Mouse (Mus musculus) forebrain, embryonic 14.5 days (tissue): ENCODE measurements around the gene Ckap5. TPM values are rescaled to one million over a fixed set of nuclear protein-coding genes. Genes with fewer than 3 reads are reported as not detected.
"Not testable (repeated sequence)": the region's sequence is repeated elsewhere in the genome, so short reads cannot be mapped to it uniquely, and the experiment has no call there.

Source experiments
- ATAC-seq: fragments of 200-750 bp; cut with Nextera tagmentation; 2 replicates; pipeline ENCODE4 v1.8.0; 2017; ENCODE audit warnings: mild to moderate bottlenecking, moderate library complexity
- DNase-seq: peaks from one replicate; pipeline ENCODE4 v3.0.0-alpha.2; 2015; ENCODE audit warnings: low spot score
- H3K27ac ChIP-seq: fragments of 300-500 bp; sonication (generic); 2 replicates; pipeline ENCODE4 v1.5.1; 2014; ENCODE audit warnings: low read depth, mild to moderate bottlenecking, control low read depth, low read length, moderate library complexity
- H3K27me3 ChIP-seq: fragments of 300-500 bp; sonication (generic); replicated peaks from 2 replicates; pipeline ENCODE4 v1.6.1; 2014; ENCODE audit warnings: low read length, control low read depth, mixed read lengths; ENCODE audit not compliant: control insufficient read depth, insufficient read depth
- H3K36me3 ChIP-seq: fragments of 300-500 bp; sonication (generic); 2 replicates; pipeline ENCODE4 v1.6.1; 2014; ENCODE audit warnings: low read length, control low read depth; ENCODE audit not compliant: control insufficient read depth, insufficient read depth
- H3K4me1 ChIP-seq: fragments of 300-500 bp; sonication (generic); 2 replicates; pipeline ENCODE4 v1.6.1; 2014; ENCODE audit warnings: antibody characterized with exemption, low read length, control low read depth; ENCODE audit not compliant: control insufficient read depth, insufficient read depth
- H3K4me2 ChIP-seq: fragments of 300-500 bp; sonication (generic); 2 replicates; pipeline ENCODE4 v1.6.1; 2014; ENCODE audit warnings: mild to moderate bottlenecking, control low read depth, low read length
- H3K4me3 ChIP-seq: fragments of 300-500 bp; sonication (generic); 2 replicates; pipeline ENCODE4 v1.5.1; 2014; ENCODE audit warnings: low read depth, low read length, control low read depth
- H3K9ac ChIP-seq: fragments of 300-500 bp; sonication (generic); 2 replicates; pipeline ENCODE4 v1.6.1; 2014; ENCODE audit warnings: mild to moderate bottlenecking, low read length, control low read depth, moderate library complexity
- H3K9me3 ChIP-seq: fragments of 300-500 bp; sonication (generic); replicated peaks from 2 replicates; pipeline ENCODE4 v1.6.1; 2016; ENCODE audit warnings: low read length, control low read depth, mixed read lengths; ENCODE audit not compliant: control insufficient read depth
- WGBS: fragments of 180-500 bp; shearing (Covaris S2); extraction: QIAGEN DNeasy Blood & Tissue Kit; methylation state at CpG from one replicate; pipeline ENCODE4 v1.1.7; 2014; 5-methylcytosine and 5-hydroxymethylcytosine counted together
- polyA plus RNA-seq: library from polyadenylated mRNA; unstranded; fragments of >200 nt; fragmentation: Nextera tagmentation; extraction: Ambion mirVana; gene quantifications from 2 replicates; pipeline ENCODE4 v1.2.1, GENCODE M21; 2014

Ckap5 gene
- polyA plus RNA-seq, 1 experiment from 2014 or later: 106 TPM

DNA sequence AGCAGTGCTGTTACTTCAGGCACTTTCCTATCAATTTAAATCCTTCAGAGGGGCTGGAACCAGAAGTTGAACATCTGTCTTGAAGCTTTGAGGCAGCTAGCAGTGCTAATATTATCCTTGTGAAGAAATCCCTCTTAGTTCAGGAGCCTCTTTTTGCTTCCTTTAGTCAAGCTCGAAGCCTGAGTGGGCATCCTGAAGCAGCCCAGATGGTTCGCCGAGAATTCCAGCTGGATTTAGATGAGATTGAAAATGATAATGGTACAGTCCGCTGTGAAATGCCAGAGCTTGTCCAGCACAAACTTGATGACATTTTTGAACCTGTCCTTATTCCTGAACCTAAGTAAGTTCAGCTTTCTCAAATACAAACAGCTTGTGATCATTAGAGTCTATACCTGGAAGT, 73.9 kb downstream of the Ckap5 start:
- H3K36me3 ChIP-seq: peaks cover 87% of the 10 kb centered on the region
- WGBS: 98% methylated on average over 4 of the region's 4 CpGs

GRCm38 (mm10) chr2:91602389-91602788, 75.8 kb downstream of the Ckap5 start:
- DNase-seq (no peak), ATAC-seq (no peak)
- H3K36me3 ChIP-seq: peaks cover 87% of the 10 kb centered on the region
- H3K27ac ChIP-seq: no peak overlapping the region
- H3K4me3 ChIP-seq: no peak overlapping the region
- WGBS: 89% methylated on average over 4 of the region's 4 CpGs
- no peaks in the 10 kb centered on the region for H3K4me1 ChIP-seq
- no peak overlapping the region for H3K4me2 ChIP-seq
- H3K27me3 ChIP-seq: no peaks in the 10 kb centered on the region
- no peaks in the 10 kb centered on the region for H3K9me3 ChIP-seq
- no peak overlapping the region for H3K9ac ChIP-seq

More for the DNA sequence above, 73.9 kb downstream of the Ckap5 start:
- ATAC-seq: no peak
- H3K4me1 ChIP-seq: no peaks in the 10 kb centered on the region
- H3K27ac ChIP-seq: no peak overlapping the region
- no peak overlapping the region for H3K4me3 ChIP-seq
- H3K4me2 ChIP-seq: no peak overlapping the region
- H3K9me3 ChIP-seq: no peaks in the 10 kb centered on the region
- no peak overlapping the region for H3K9ac ChIP-seq
- DNase-seq: no peak
- H3K27me3 ChIP-seq: no peaks in the 10 kb centered on the region

GRCm38 (mm10) chr2:91609370-91609769, 82.8 kb downstream of the Ckap5 start:
- not testable (repeated sequence) for H3K4me1 ChIP-seq, H3K4me3 ChIP-seq, H3K27ac ChIP-seq, H3K4me2 ChIP-seq, H3K9ac ChIP-seq, ATAC-seq, DNase-seq, H3K9me3 ChIP-seq, H3K27me3 ChIP-seq
- H3K36me3 ChIP-seq: peaks cover 64% of the 10 kb centered on the region

GRCm38 (mm10) chr2:91622356-91622755, 95.8 kb downstream of the Ckap5 start:
- H3K9me3 ChIP-seq: no peaks in the 10 kb centered on the region
- no peak overlapping the region for H3K4me3 ChIP-seq
- no peak overlapping the region for H3K9ac ChIP-seq
- H3K27me3 ChIP-seq: no peaks in the 10 kb centered on the region
- 91% methylated on average over 5 of the region's 5 CpGs for WGBS
- ATAC-seq: no peak
- no peak overlapping the region for H3K27ac ChIP-seq
- no peaks in the 10 kb centered on the region for H3K4me1 ChIP-seq
- DNase-seq: no peak
- no peak overlapping the region for H3K4me2 ChIP-seq
- H3K36me3 ChIP-seq: peaks cover 64% of the 10 kb centered on the region

DNA sequence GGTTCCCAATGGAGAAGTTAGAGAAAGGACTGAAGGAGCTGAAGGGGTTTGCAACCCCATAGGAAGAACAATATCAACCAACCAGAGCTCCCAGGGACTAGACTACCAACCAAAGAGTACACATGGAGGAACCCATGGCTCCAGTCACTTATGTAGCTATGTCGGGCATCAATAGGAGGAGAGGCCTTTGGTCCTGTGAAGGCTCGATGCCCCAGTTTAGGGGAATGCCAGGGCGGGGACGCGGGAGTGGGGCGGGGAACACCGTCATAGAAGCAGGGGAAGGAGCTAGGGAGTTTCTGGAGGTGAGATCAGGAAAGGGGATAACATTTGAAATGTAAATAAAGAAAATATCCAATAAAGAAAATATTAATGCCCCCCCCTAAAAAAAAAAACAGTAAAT, 96.8 kb downstream of the Ckap5 start:
- ATAC-seq: not testable (repeated sequence)
- WGBS: 94% methylated on average over 7 of the region's 7 CpGs
- H3K36me3 ChIP-seq: peaks cover 54% of the 10 kb centered on the region

DNA sequence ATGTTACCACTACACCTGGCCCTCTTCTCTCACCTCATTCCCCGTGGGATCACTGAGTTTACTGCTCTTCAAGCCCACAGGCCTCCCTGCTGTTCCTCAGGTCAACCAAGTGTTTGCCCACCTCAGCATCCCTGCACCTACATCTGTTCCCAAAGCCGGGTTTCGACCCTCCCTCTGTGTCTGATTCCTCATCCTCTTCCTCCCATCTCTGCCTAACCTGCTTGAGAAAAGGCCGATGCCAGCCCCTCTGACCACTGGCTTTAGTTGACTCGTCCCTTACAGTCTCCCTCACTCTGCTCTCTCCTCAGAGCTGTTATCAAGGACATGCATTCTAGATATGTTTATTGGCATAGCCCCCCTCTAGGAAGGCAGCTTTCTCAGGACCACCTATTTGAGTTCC, 100.9 kb downstream of the Ckap5 start:
- Histone ChIP-seq H3K9ac (no peak overlapping the region), H3K27me3 (no peaks in the 10 kb centered on the region), H3K9me3 (no peaks in the 10 kb centered on the region), H3K4me3 (no peak overlapping the region), H3K27ac (no peak overlapping the region), H3K4me1 (no peaks in the 10 kb centered on the region), H3K4me2 (no peak overlapping the region), H3K36me3 (peaks cover 15% of the 10 kb centered on the region)
- 74% methylated on average over 5 of the region's 5 CpGs for WGBS
- ATAC-seq: no peak
- DNase-seq: no peak

More for the DNA sequence above, 96.8 kb downstream of the Ckap5 start:
- H3K9ac ChIP-seq, DNase-seq, H3K9me3 ChIP-seq, H3K4me3 ChIP-seq, H3K4me2 ChIP-seq, H3K27me3 ChIP-seq, H3K4me1 ChIP-seq, H3K27ac ChIP-seq: not testable (repeated sequence)

DNA sequence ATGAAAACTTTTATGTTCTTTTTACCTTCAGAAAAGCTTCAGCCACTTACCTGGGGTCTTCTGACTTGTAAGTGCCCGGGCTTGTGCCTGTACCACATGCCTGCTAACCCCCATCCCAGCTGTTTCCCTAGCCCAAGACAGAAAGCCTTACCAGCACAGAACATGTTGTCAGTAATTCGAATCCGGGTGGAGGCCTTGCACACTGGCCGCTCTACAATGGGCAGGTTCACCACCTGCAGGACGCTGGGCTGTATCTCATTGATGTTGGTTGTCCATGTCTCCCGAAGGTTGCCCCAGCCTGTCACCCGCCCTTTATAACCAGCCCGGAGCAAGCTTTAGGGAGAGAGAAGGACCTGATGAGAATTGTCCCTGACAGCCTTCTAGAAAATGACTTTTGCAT, 101.6 kb downstream of the Ckap5 start:
- Histone ChIP-seq H3K9me3 (no peaks in the 10 kb centered on the region), H3K4me2 (no peak overlapping the region), H3K36me3 (peaks cover 10% of the 10 kb centered on the region; the same call in 1 of the 2 replicates), H3K27me3 (no peaks in the 10 kb centered on the region), H3K4me1 (no peaks in the 10 kb centered on the region), H3K4me3 (no peak overlapping the region), H3K27ac (no peak overlapping the region), H3K9ac (no peak overlapping the region)
- no peak for DNase-seq
- WGBS: 91% methylated on average over 8 of the region's 8 CpGs
- no peak for ATAC-seq

- Histone ChIP-seq H3K4me2 (no peak overlapping the region), H3K4me1 (no peaks in the 10 kb centered on the region), H3K9ac (no peak overlapping the region), H3K36me3 (0 out of 2 replicates have a peak, but pooled peaks cover 5% of the 10 kb centered on the region), H3K27ac (no peak overlapping the region), H3K27me3 (no peaks in the 10 kb centered on the region), H3K9me3 (no peaks in the 10 kb centered on the region), H3K4me3 (no peak overlapping the region)
- ATAC-seq: no peak
- WGBS: 88% methylated on average over 18 of the region's 18 CpGs
- no peak for DNase-seq
Observed at GRCm38 (mm10) chr2:91629682-91630081, 103.1 kb downstream of the Ckap5 start.

- H3K9me3 ChIP-seq: no peaks in the 10 kb centered on the region
- H3K4me3 ChIP-seq: no peak overlapping the region
- no peaks in the 10 kb centered on the region for H3K4me1 ChIP-seq
- ATAC-seq: no peak
- no peak overlapping the region for H3K4me2 ChIP-seq
- 93% methylated on average over 12 of the region's 12 CpGs for WGBS
- no peak overlapping the region for H3K27ac ChIP-seq
- H3K27me3 ChIP-seq: no peaks in the 10 kb centered on the region
- DNase-seq: no peak
- H3K36me3 ChIP-seq: 0 out of 2 replicates have a peak, but pooled peaks cover 3% of the 10 kb centered on the region
- no peak overlapping the region for H3K9ac ChIP-seq
Observed at GRCm38 (mm10) chr2:91630384-91630783, 103.8 kb downstream of the Ckap5 start.
